Mouse (Mus musculus): ENCODE measurements around the gene Spint2. TPM values are rescaled to one million over a fixed set of nuclear protein-coding genes. Genes with fewer than 3 reads are reported as not detected.

The Spint2 gene
- total and polyA plus RNA-seq, 3 experiments: 39.4 to 46.4 (median 45.7) TPM

DNA sequence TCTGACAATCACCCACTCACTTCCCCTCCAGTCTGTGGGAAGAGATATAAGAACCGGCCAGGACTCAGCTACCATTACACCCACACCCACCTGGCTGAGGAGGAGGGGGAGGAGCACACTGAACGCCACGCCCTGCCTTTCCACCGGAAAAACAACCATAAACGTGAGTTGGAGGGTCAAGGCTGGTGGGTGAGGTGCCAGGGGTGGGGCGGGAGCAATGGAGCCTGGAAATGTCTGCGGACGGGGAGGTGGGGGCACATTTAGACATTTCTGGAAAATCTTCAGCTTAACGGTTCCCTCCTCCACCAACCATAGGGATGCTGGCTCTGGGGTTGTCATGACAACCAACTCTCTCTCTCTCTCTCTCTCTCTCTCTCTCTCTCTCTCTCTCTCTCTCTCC is 31.3 kb upstream of the Spint2 start:
- no peak overlapping the region for H3K4me3 ChIP-seq

GRCm38 (mm10) chr7:29309749-29310148 is 28.0 kb upstream of the Spint2 start:
- no peaks in the 10 kb centered on the region for H3K36me3 ChIP-seq (ENCODE audit: control insufficient read depth, insufficient read depth, low read length)
- H3K79me2 ChIP-seq (replicated peaks; ENCODE audit: control insufficient read depth, insufficient read depth, low read length): no peaks in the 10 kb centered on the region
- H3K27me3 ChIP-seq (ENCODE audit: control insufficient read depth, insufficient read depth, low read length): peaks cover 5% of the 10 kb centered on the region; the same call in 1 of the 2 replicates
- intact Hi-C loops (cut with DNase I): loop anchor here (5.0 kb wide), 1 partner anchor 213 kb away; no protein-coding TSS in a partner anchor
- H3K4me3 ChIP-seq: peak overlapping the region; percentile 39; the same call in 1 of the 2 replicates
- H3K4me1 ChIP-seq (ENCODE audit: control insufficient read depth, insufficient read depth, low read length): peaks cover 1% of the 10 kb centered on the region
- peak overlapping the region; percentile 72 for H3K9ac ChIP-seq (ENCODE audit: low read depth, low read length)
- TF ChIP-seq EP300 (IDR thresholded peaks at IDR 0.05; ENCODE audit: insufficient read depth, low read depth, low read length) (no peak), POLR2A (IDR thresholded peaks at IDR 0.05; ENCODE audit: insufficient read depth, low read depth, low read length) (no peak), CTCF (IDR thresholded peaks at IDR 0.05) (no peak)
- no peak for DNase-seq
- H3K27ac ChIP-seq: no peak overlapping the region
- WGBS: 9% methylated on average over 5 of the region's 5 CpGs

More for the DNA sequence above, 31.3 kb upstream of the Spint2 start:
- H3K27ac ChIP-seq: no peak overlapping the region
- 0 out of 2 replicates have a peak, but pooled peaks cover 2% of the 10 kb centered on the region for H3K27me3 ChIP-seq (ENCODE audit: control insufficient read depth, insufficient read depth, low read length)
- no peaks in the 10 kb centered on the region for H3K36me3 ChIP-seq (ENCODE audit: control insufficient read depth, insufficient read depth, low read length)
- TF ChIP-seq CTCF (IDR thresholded peaks at IDR 0.05): no peak
- no peak for TF ChIP-seq EP300 (IDR thresholded peaks at IDR 0.05; ENCODE audit: insufficient read depth, low read depth, low read length)
- no peak for TF ChIP-seq POLR2A (IDR thresholded peaks at IDR 0.05; ENCODE audit: insufficient read depth, low read depth, low read length)
- H3K9ac ChIP-seq (ENCODE audit: low read depth, low read length): no peak overlapping the region
- intact Hi-C loops (cut with DNase I): no loop called here
- no peaks in the 10 kb centered on the region for H3K79me2 ChIP-seq (replicated peaks; ENCODE audit: control insufficient read depth, insufficient read depth, low read length)
- WGBS: 56% methylated on average over 9 of the region's 9 CpGs
- no peak for DNase-seq
- H3K4me1 ChIP-seq (ENCODE audit: control insufficient read depth, insufficient read depth, low read length): no peaks in the 10 kb centered on the region; the same call in none of the 2 replicates

- TF ChIP-seq EP300 (IDR thresholded peaks at IDR 0.05; ENCODE audit: insufficient read depth, low read depth, low read length): no peak
- no peak for TF ChIP-seq POLR2A (IDR thresholded peaks at IDR 0.05; ENCODE audit: insufficient read depth, low read depth, low read length)
- no peak for TF ChIP-seq CTCF (IDR thresholded peaks at IDR 0.05)
- peaks cover 1% of the 10 kb centered on the region for H3K4me1 ChIP-seq (ENCODE audit: control insufficient read depth, insufficient read depth, low read length)
- WGBS: under 1% methylated on average over 34 of the region's 36 CpGs
- H3K79me2 ChIP-seq (replicated peaks; ENCODE audit: control insufficient read depth, insufficient read depth, low read length): no peaks in the 10 kb centered on the region
- peak overlapping the region; percentile 39 for H3K4me3 ChIP-seq
- H3K27me3 ChIP-seq (ENCODE audit: control insufficient read depth, insufficient read depth, low read length): peaks cover 8% of the 10 kb centered on the region
- H3K9ac ChIP-seq (ENCODE audit: low read depth, low read length): peak overlapping the region; percentile 72
- no peak overlapping the region for H3K27ac ChIP-seq
- peak; percentile 53 to 60 for DNase-seq
- intact Hi-C loops (cut with DNase I): loop anchor here (5.0 kb wide), 1 partner anchor 213 kb away; no protein-coding TSS in a partner anchor
- H3K36me3 ChIP-seq (ENCODE audit: control insufficient read depth, insufficient read depth, low read length): no peaks in the 10 kb centered on the region
Measured at GRCm38 (mm10) chr7:29309221-29309721, 27.6 kb upstream of the Spint2 start.

GRCm38 (mm10) chr7:29307350-29308104 is 25.8 kb upstream of the Spint2 start:
- TF ChIP-seq CTCF (IDR thresholded peaks at IDR 0.05): no peak
- TF ChIP-seq EP300 (IDR thresholded peaks at IDR 0.05; ENCODE audit: insufficient read depth, low read depth, low read length): no peak
- no peak for TF ChIP-seq POLR2A (IDR thresholded peaks at IDR 0.05; ENCODE audit: insufficient read depth, low read depth, low read length)
- intact Hi-C loops (cut with DNase I): loop anchor here (5.0 kb wide), 1 partner anchor 215 kb away; no protein-coding TSS in a partner anchor
- H3K4me3 ChIP-seq: peak overlapping the region; percentile 48
- H3K27ac ChIP-seq: no peak overlapping the region
- peaks cover 1% of the 10 kb centered on the region for H3K4me1 ChIP-seq (ENCODE audit: control insufficient read depth, insufficient read depth, low read length)
- H3K79me2 ChIP-seq (replicated peaks; ENCODE audit: control insufficient read depth, insufficient read depth, low read length): no peaks in the 10 kb centered on the region
- no peaks in the 10 kb centered on the region for H3K36me3 ChIP-seq (ENCODE audit: control insufficient read depth, insufficient read depth, low read length)
- peaks cover 12% of the 10 kb centered on the region for H3K27me3 ChIP-seq (ENCODE audit: control insufficient read depth, insufficient read depth, low read length)
- peak overlapping the region; percentile 17; the same call in 1 of the 2 replicates for H3K9ac ChIP-seq (ENCODE audit: low read depth, low read length)
- DNase-seq: peak; percentile 90 to 92
- 3% methylated on average over 42 of the region's 42 CpGs for WGBS

- H3K4me3 ChIP-seq: no peak overlapping the region
- H3K79me2 ChIP-seq (replicated peaks; ENCODE audit: control insufficient read depth, insufficient read depth, low read length): no peaks in the 10 kb centered on the region
- peaks cover 1% of the 10 kb centered on the region for H3K4me1 ChIP-seq (ENCODE audit: control insufficient read depth, insufficient read depth, low read length)
- DNase-seq: no peak
- TF ChIP-seq EP300 (IDR thresholded peaks at IDR 0.05; ENCODE audit: insufficient read depth, low read depth, low read length): no peak
- TF ChIP-seq CTCF (IDR thresholded peaks at IDR 0.05): peak; percentile 59
- H3K27me3 ChIP-seq (ENCODE audit: control insufficient read depth, insufficient read depth, low read length): peaks cover 12% of the 10 kb centered on the region
- 41% methylated on average over 7 of the region's 7 CpGs for WGBS
- H3K36me3 ChIP-seq (ENCODE audit: control insufficient read depth, insufficient read depth, low read length): no peaks in the 10 kb centered on the region
- no peak overlapping the region for H3K9ac ChIP-seq (ENCODE audit: low read depth, low read length)
- H3K27ac ChIP-seq: no peak overlapping the region
- intact Hi-C loops (cut with DNase I): loop anchor here (5.0 kb wide), 1 partner anchor 216 kb away; no protein-coding TSS in a partner anchor
Measured at GRCm38 (mm10) chr7:29306619-29307018, 24.9 kb upstream of the Spint2 start.

- Histone ChIP-seq H3K27me3 (ENCODE audit: control insufficient read depth, insufficient read depth, low read length) (peaks cover 12% of the 10 kb centered on the region), H3K4me3 (no peak overlapping the region), H3K36me3 (ENCODE audit: control insufficient read depth, insufficient read depth, low read length) (no peaks in the 10 kb centered on the region), H3K27ac (no peak overlapping the region), H3K9ac (ENCODE audit: low read depth, low read length) (no peak overlapping the region), H3K4me1 (ENCODE audit: control insufficient read depth, insufficient read depth, low read length) (peaks cover 1% of the 10 kb centered on the region), H3K79me2 (replicated peaks; ENCODE audit: control insufficient read depth, insufficient read depth, low read length) (no peaks in the 10 kb centered on the region)
- no peak for DNase-seq
- 72% methylated on average over 7 of the region's 7 CpGs for WGBS
- intact Hi-C loops (cut with DNase I): loop anchor here (5.0 kb wide), 1 partner anchor 216 kb away; no protein-coding TSS in a partner anchor
- TF ChIP-seq POLR2A (IDR thresholded peaks at IDR 0.05; ENCODE audit: insufficient read depth, low read depth, low read length) (no peak), EP300 (IDR thresholded peaks at IDR 0.05; ENCODE audit: insufficient read depth, low read depth, low read length) (no peak), CTCF (IDR thresholded peaks at IDR 0.05) (no peak)
Measured at GRCm38 (mm10) chr7:29306108-29306507, 24.4 kb upstream of the Spint2 start.
